ENCODE assay signal across 16 mouse cellular contexts in genomic region chr16:3965534-3965933, GRCm38 (mm10). TPM values are rescaled to one million over a fixed set of nuclear protein-coding genes. Genes with fewer than 3 reads are reported as not detected.
DNase-seq lines count a peak whose midpoint lies in the region; ATAC-seq and TF ChIP-seq lines count a peak whose summit lies in the region.
"Had no signal": no experiment of that assay in that cellular context is flagged by ENCODE, and none has a peak within 500 bp of the region (broad histone marks: within the 10 kb centered on the region; RNA-seq: fewer than 3 reads in every experiment).

No protein-coding gene starts in this region.

- peak; percentile 59 for ATAC-seq in liver, postnatal 0 days
- ATAC-seq in intestine, embryonic 15.5 days: peak; percentile 85
- peak; percentile 93 for ATAC-seq in intestine, embryonic 16.5 days
- ATAC-seq: forebrain, embryonic 14.5 days; forebrain, embryonic 16.5 days had no signal

- no peak for TF ChIP-seq CTCF in liver, postnatal 0 days (IDR thresholded peaks at IDR 0.05; ENCODE audit: low read depth)

- H3K4me3 ChIP-seq in liver, postnatal 0 days (ENCODE audit: low read depth, low read length): no peak overlapping the region
- no peak overlapping the region for H3K4me3 ChIP-seq in intestine, embryonic 15.5 days (replicated peaks)
- H3K4me3 ChIP-seq in intestine, embryonic 16.5 days (ENCODE audit: low read length): no peak overlapping the region
- H3K4me3 ChIP-seq: embryonic facial prominence, embryonic 13.5 days; embryonic facial prominence, embryonic 15.5 days; erythroblast, embryonic 14.5 days; forebrain, embryonic 10.5 days; forebrain, embryonic 12.5 days had no signal

- WGBS in liver, postnatal 0 days (ENCODE audit: insufficient replicate concordance): 79% methylated on average over 3 of the region's 3 CpGs
- WGBS in intestine, embryonic 15.5 days: 79% methylated on average over 3 of the region's 3 CpGs
- WGBS in intestine, embryonic 16.5 days: 80% methylated on average over 3 of the region's 3 CpGs

- H3K9me3 ChIP-seq in liver, postnatal 0 days (ENCODE audit: low read length): no peaks in the 10 kb centered on the region
- H3K9me3 ChIP-seq in intestine, embryonic 15.5 days: no peaks in the 10 kb centered on the region
- H3K9me3 ChIP-seq in intestine, embryonic 16.5 days (ENCODE audit: control insufficient read depth, low read length): no peaks in the 10 kb centered on the region
- H3K9me3 ChIP-seq: embryonic facial prominence, embryonic 13.5 days; embryonic facial prominence, embryonic 15.5 days; forebrain, embryonic 10.5 days; forebrain, embryonic 12.5 days had no signal

- H3K4me1 ChIP-seq in liver, postnatal 0 days (ENCODE audit: insufficient read depth): no peaks in the 10 kb centered on the region
- no peaks in the 10 kb centered on the region for H3K4me1 ChIP-seq in intestine, embryonic 15.5 days (replicated peaks)
- peaks cover 8% of the 10 kb centered on the region; the same call in 1 of the 2 replicates for H3K4me1 ChIP-seq in intestine, embryonic 16.5 days (ENCODE audit: control insufficient read depth, insufficient read depth, low read length)
- H3K4me1 ChIP-seq: embryonic facial prominence, embryonic 13.5 days; embryonic facial prominence, embryonic 15.5 days; forebrain, embryonic 10.5 days; forebrain, embryonic 12.5 days had no signal

- H3K36me3 ChIP-seq in liver, postnatal 0 days (replicated peaks; ENCODE audit: insufficient read depth, low read length): no peaks in the 10 kb centered on the region
- no peaks in the 10 kb centered on the region for H3K36me3 ChIP-seq in intestine, embryonic 15.5 days
- H3K36me3 ChIP-seq in intestine, embryonic 16.5 days (ENCODE audit: control insufficient read depth, insufficient read depth, low read length): no peaks in the 10 kb centered on the region
- H3K36me3 ChIP-seq: embryonic facial prominence, embryonic 13.5 days; embryonic facial prominence, embryonic 15.5 days; forebrain, embryonic 10.5 days; forebrain, embryonic 12.5 days had no signal

- no peak for DNase-seq in liver, postnatal 0 days
- DNase-seq in liver: no peak
- DNase-seq in natural killer cell, adult 2 months (ENCODE audit: low spot score in 2 of 2): no peak
- no peak for DNase-seq in layer of hippocampus, postnatal 14 days (ENCODE audit: low spot score in 2 of 2)
- DNase-seq: adrenal gland, adult 2 months; adrenal gland, postnatal 25 days; embryo, embryonic 11 days had no signal

- no peak overlapping the region for H3K4me2 ChIP-seq in liver, postnatal 0 days (ENCODE audit: low read depth, low read length)
- H3K4me2 ChIP-seq in intestine, embryonic 15.5 days (replicated peaks): no peak overlapping the region
- H3K4me2 ChIP-seq in intestine, embryonic 16.5 days (ENCODE audit: low read depth, low read length): no peak overlapping the region
- H3K4me2 ChIP-seq: embryonic facial prominence, embryonic 13.5 days; embryonic facial prominence, embryonic 15.5 days; forebrain, embryonic 12.5 days had no signal

- H3K27me3 ChIP-seq in liver, postnatal 0 days (ENCODE audit: insufficient read depth, low read length): no peaks in the 10 kb centered on the region
- H3K27me3 ChIP-seq in intestine, embryonic 15.5 days (replicated peaks): no peaks in the 10 kb centered on the region
- no peaks in the 10 kb centered on the region for H3K27me3 ChIP-seq in intestine, embryonic 16.5 days (replicated peaks; ENCODE audit: control insufficient read depth, insufficient read depth, low read length)
- H3K27me3 ChIP-seq: embryonic facial prominence, embryonic 13.5 days; embryonic facial prominence, embryonic 15.5 days; forebrain, embryonic 12.5 days had no signal

- TF ChIP-seq EP300 in liver, postnatal 0 days (IDR thresholded peaks at IDR 0.05; ENCODE audit: low read depth): no peak

- no peak overlapping the region for H3K9ac ChIP-seq in liver, postnatal 0 days (replicated peaks)
- no peak overlapping the region for H3K9ac ChIP-seq in intestine, embryonic 15.5 days
- H3K9ac ChIP-seq in intestine, embryonic 16.5 days (ENCODE audit: low read depth, low read length): no peak overlapping the region
- H3K9ac ChIP-seq: embryonic facial prominence, embryonic 13.5 days; embryonic facial prominence, embryonic 15.5 days; forebrain, embryonic 12.5 days had no signal

- H3K27ac ChIP-seq in liver, postnatal 0 days (ENCODE audit: low read depth): no peak overlapping the region
- H3K27ac ChIP-seq in intestine, embryonic 15.5 days: no peak overlapping the region
- H3K27ac ChIP-seq in intestine, embryonic 16.5 days (ENCODE audit: low read length): no peak overlapping the region
- H3K27ac ChIP-seq: embryonic facial prominence, embryonic 13.5 days; embryonic facial prominence, embryonic 15.5 days; forebrain, embryonic 10.5 days; forebrain, embryonic 12.5 days had no signal

RNA-seq across cellular contexts. Expression of gene Nlrc3, which starts 10.9 kb away (rescaled TPM):
- polyA plus RNA-seq in liver, postnatal 0 days (2015; fragmentation: Nextera tagmentation; extraction: Ambion mirVana): 0.29 and 0.31 TPM in 2 replicates
- 1.00 and 1.0 TPM in 2 replicates for polyA plus RNA-seq in intestine, embryonic 15.5 days (2015; fragmentation: Nextera tagmentation; extraction: Ambion mirVana)
- polyA plus RNA-seq in intestine, embryonic 16.5 days (2015; fragmentation: Nextera tagmentation; extraction: Ambion mirVana): 1.2 and 1.6 TPM in 2 replicates
- total RNA-seq in layer of hippocampus, postnatal 14 days (2021): 1 to 10 TPM; 1.5 to 1.7 TPM
- polyA plus RNA-seq: erythroblast, embryonic 14.5 days had no signal

RNA-seq across cellular contexts. Expression of gene Slx4, which starts 38.0 kb away (rescaled TPM):
- 2.5 and 2.9 TPM in 2 replicates for polyA plus RNA-seq in liver, postnatal 0 days (2015; fragmentation: Nextera tagmentation; extraction: Ambion mirVana)
- 12.5 and 15.1 TPM in 2 replicates for polyA plus RNA-seq in intestine, embryonic 15.5 days (2015; fragmentation: Nextera tagmentation; extraction: Ambion mirVana)
- 10.5 and 11.3 TPM in 2 replicates for polyA plus RNA-seq in intestine, embryonic 16.5 days (2015; fragmentation: Nextera tagmentation; extraction: Ambion mirVana)
- 10 to 100 TPM; 45.8 to 57.8 TPM for total RNA-seq in layer of hippocampus, postnatal 14 days (2021)

RNA-seq across cellular contexts. Expression of gene Cluap1, which starts 56.9 kb away (rescaled TPM):
- polyA plus RNA-seq in liver, postnatal 0 days (2015; fragmentation: Nextera tagmentation; extraction: Ambion mirVana): 6.6 and 6.9 TPM in 2 replicates
- polyA plus RNA-seq in intestine, embryonic 15.5 days (2015; fragmentation: Nextera tagmentation; extraction: Ambion mirVana): 18.1 and 21.5 TPM in 2 replicates
- polyA plus RNA-seq in intestine, embryonic 16.5 days (2015; fragmentation: Nextera tagmentation; extraction: Ambion mirVana): 16.2 and 16.6 TPM in 2 replicates
- 10 to 100 TPM; 28.7 to 30.5 TPM for total RNA-seq in layer of hippocampus, postnatal 14 days (2021)

RNA-seq across cellular contexts. Expression of gene 1700037C18Rik, which starts 57.0 kb away (rescaled TPM):
- polyA plus RNA-seq in liver, postnatal 0 days (2015; fragmentation: Nextera tagmentation; extraction: Ambion mirVana): 1.9 and 2.4 TPM in 2 replicates
- 5.0 and 6.2 TPM in 2 replicates for polyA plus RNA-seq in intestine, embryonic 15.5 days (2015; fragmentation: Nextera tagmentation; extraction: Ambion mirVana)
- polyA plus RNA-seq in intestine, embryonic 16.5 days (2015; fragmentation: Nextera tagmentation; extraction: Ambion mirVana): 5.3 and 7.1 TPM in 2 replicates
- total RNA-seq in layer of hippocampus, postnatal 14 days (2021): 1 to 10 TPM; 4.5 to 5.3 TPM
